Mouse (Mus musculus): ENCODE measurements around the gene Nup54.
A peak's percentile ranks its signal among the peaks of the same experiment; 100 is the strongest.

DNA sequence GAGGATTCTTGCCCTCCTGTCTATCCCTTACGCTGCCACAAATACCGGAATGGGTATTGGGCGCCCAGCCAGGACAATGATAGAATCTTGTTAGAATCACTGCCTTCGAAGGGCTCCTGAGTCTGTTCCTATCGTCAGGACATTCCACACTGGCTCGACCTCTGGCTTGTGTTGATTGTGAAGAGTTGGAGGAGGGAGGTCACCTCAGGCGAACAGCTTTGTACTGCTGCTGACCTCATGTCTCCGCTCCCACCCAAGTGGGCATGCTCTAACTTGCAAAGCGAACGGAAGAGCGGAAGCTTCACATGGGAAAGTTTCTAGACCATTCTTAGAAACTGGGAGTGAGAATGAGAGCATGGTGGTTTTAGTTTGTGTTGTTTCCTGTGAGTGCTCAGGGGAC lies 47.6 kb downstream of the Nup54 start:
- TF ChIP-seq POLR2A (IDR thresholded peaks at IDR 0.05; ENCODE audit: control insufficient read depth, low read depth, low read length), result 0 out of 2 replicates have a peak, but pooled peaks have one; percentile 14
- no peak for TF ChIP-seq CTCF (IDR thresholded peaks at IDR 0.05; ENCODE audit: control insufficient read depth, insufficient read depth, insufficient replicate concordance, low read depth, low read length)
